Mouse (Mus musculus) brain, embryonic 14.5 days (tissue): ENCODE data around the gene Akap13.

Experiments used
- CTCF ChIP-seq: fragments of 200-500 bp; IDR thresholded peaks from 2 replicates; pipeline ENCODE4 v1.5.1; 2012; ENCODE audit warnings: inconsistent platforms, mild to moderate bottlenecking, moderate library complexity, borderline replicate concordance; ENCODE audit not compliant: insufficient read depth, insufficient read length; ENCODE audit errors: extremely low read depth
- POLR2A ChIP-seq: fragments of 200-500 bp; IDR thresholded peaks from 2 replicates; pipeline ENCODE4 v1.6.1; 2012; ENCODE audit warnings: mild to moderate bottlenecking, inconsistent platforms, borderline replicate concordance; ENCODE audit not compliant: poor library complexity, insufficient read depth, insufficient read length, severe bottlenecking; ENCODE audit errors: extremely low read depth

GRCm38 (mm10) chr7:75648051-75648450 is 192.7 kb downstream of the Akap13 start:
- TF ChIP-seq POLR2A (no peak), CTCF (no peak)
